Mouse (Mus musculus) urinary bladder, postnatal 10 days (tissue): ENCODE measurements around the gene Dcp1b.
"Not testable (repeated sequence)": the region's sequence is repeated elsewhere in the genome, so short reads cannot be mapped to it uniquely, and the experiment has no call there.

Source experiments
- DNase-seq: peaks from one replicate; pipeline ENCODE4 v3.0.0; 2022; ENCODE audit warnings: low spot score

Dcp1b gene

GRCm38 (mm10) chr6:119196382-119197305, 21.6 kb downstream of the Dcp1b start, which contains the start of gene Cacna1c:
TSS of gene Cacna1c (minus strand) at chr6:119196418.
- DNase-seq, result no peak

DNA sequence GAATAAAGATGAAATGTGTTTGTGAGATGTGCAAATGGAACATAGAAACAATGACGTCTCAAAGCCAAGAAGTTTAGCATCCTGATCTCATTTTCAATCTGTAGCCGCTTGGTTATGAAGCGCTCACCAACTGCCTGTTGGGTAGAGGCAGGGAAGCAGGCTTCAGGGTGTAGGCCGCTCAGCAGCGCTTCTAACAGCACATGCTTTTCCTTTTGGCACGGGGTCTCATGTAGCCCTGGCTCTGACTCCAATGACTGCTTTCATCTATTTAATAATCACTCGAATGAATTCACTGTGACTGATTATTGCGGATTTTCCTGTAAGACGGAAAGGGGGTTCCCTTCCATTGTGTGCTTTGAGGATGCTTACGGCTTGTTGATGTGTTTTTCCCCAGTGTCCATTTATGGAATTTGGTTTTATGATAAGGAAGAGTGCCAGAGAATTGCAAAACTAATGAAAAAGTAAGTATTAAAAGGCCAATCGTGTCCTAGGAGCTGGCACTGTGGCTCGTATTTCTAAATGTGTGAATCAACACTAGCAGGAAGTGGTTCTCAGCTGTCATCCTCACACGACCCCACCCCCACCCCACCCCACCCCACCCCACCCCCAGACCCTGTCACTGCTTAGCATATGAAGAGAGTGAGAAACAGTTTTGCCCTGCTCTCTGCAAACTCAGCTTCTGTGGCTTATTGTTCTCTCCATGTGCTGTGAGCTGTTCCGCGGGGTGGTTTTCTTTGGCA, 23.7 kb downstream of the Dcp1b start:
- no peak for DNase-seq

GRCm38 (mm10) chr6:119199274-119199879, 24.3 kb downstream of the Dcp1b start:
- no peak for DNase-seq

GRCm38 (mm10) chr6:119200362-119200761, 25.3 kb downstream of the Dcp1b start:
- no peak for DNase-seq

DNA sequence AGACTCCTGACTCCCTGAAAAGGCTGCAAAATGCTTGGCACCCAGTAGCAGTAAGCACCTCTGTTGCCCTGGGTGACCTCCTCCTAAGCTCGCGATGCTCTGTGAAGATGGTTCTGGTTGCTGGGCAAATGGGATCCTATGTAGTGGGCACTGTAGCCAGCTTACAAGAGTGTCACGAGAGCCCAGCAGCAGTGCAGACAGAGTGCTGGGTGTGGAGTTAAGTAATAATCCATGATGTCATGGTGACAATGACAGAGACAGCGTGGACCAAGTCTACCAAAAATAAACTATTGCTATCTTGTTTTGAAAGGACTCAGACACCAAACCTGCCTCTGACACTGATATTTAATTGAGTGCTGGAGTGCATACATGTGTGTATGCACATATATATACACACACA, 26.5 kb downstream of the Dcp1b start:
- no peak for DNase-seq

DNA sequence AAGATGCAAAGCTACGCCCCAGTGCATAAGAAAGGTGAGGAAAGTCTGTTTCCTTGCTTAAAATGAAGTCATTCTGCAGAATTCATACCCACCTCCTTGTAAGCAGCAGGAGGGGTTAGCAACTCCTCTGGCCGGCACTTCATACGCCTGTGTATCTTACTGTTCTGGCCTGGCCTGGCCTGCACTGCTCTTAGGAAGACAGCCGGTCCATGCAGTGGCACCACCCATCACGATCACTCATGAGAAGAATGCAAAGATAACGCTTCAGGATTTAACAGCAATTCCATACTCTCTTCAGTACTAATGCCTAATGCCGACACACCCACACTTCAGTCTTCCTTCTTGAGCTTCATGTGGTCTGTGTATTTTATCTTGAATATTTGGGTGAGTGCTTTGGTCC, 29.2 kb downstream of the Dcp1b start:
- no peak for DNase-seq

DNA sequence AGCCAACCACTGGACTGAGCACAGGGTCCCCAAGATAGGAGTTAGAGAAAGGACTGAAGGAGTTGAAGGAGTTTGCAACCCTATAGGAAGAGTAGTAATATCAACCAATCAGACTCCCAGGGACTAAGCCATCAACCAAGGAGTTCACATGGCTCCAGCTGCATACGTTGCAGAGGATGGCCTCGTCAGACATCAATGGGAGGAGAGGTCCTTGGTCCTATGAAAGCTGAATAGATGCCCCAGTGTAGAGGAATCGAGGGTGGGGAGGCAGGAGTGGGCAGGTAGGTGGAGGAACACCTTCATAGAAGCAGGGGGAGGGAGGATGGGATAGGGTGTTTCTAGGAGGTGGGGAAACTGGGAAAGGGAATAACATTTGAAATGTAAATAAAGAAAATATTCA, 29.9 kb downstream of the Dcp1b start:
- no peak for DNase-seq

GRCm38 (mm10) chr6:119206006-119206405, 31.0 kb downstream of the Dcp1b start:
- DNase-seq, result not testable (repeated sequence)

DNA sequence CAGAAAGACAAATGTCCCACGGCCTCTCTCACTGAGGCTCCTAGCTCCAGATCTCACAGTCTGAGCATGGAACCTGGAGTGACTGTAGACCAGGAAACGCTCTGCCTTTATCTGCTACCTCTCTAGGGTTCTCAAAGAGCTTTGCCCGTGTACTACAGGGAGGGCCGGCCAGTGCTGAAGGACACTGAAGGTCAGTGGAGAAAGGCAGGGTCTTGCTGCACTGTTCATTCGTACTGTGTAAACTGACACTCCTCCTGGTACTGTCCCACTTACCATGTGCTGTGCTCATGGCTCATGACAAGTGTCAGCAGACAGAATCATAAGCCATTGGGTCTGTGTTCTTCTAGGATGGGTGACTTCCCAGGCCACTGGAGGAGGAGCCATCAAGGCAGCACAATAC, 38.3 kb downstream of the Dcp1b start:
- no peak for DNase-seq

DNA sequence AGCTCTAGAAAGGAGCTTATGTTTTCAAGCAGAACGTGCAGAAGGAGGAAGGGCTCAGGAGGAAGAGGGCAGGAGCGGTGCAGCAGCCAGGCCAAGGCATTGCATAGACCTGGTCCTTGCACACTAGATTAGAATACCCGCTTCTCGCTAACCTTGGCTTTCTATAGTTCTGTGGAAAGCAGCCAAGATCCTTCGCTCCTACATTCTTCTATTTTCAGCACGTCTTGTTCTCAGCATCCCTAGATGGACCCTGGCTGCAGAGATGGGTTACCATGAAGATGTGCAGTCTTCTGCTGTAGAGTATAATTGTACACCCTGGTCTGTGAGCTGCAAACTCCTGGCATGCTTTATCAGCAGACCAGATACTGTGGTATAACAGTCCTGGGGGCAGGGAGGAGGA, 39.1 kb downstream of the Dcp1b start:
- DNase-seq, result no peak

DNA sequence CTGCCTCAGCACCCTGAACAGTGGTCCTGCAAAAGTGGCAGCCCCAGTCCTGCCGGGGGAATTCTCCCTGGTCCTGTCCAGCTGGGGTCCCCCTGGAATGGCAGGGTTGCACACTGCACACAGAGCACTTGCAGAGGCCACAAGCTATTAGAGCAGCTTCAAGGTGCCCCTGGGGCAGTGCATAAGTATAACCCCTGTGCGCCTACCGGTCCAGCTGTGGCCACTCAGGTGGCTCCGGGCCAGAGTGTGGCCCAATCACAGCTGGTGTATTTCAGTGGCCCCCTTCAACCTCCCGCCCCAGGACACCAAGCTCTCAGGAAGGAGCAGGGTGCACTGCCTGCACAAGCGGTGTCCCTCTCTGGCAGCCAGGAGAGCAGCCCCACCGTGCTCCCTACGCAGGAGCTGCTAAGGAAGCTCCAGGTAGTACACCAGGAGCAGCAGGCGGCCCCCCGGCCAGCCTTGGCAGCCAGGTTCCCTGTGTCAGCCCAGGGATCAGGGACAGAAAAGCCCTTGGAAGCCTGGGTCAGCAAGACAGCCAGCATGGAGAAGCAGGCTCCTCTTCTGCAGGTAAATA, 40.1 kb downstream of the Dcp1b start:
- DNase-seq, result no peak

DNA sequence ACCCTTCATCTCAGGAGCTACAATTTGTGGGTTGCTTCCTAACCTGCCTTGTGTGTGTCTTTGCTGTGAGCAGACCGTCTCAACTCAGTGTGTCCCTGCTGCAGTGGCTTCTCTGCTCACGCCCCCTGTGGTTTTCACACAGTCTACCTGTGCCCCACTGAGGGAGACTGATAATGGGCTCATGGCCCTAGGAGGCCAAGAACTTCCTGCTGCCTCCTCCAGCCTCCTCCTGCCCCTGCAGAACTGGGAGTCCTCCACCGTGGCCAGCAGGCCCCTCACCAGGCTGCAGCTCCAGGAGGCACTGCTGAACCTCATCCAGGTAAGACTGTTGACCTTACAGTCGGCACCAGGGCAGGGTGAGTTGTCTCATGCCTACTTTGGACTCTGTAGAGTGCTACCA, 42.6 kb downstream of the Dcp1b start:
- no peak for DNase-seq

DNA sequence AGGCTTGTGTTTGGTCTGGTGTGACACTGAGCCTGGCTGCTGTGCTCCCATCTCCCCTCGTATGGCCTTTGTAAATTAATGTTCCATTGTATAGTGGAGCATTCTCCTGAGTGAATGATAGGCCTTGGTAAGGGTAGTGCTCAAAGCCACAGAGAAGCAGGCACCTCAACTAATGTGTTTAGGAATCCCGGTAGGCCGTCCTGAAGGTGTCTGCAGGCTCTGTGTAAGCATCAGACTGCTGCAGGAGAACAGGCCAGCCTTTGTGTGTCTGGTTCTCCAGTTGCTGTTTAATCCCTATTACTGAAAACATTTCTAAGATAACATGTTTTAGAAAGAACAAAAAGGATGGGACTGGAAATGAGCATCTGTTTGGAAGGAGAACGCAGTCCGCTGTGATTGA, 43.5 kb downstream of the Dcp1b start:
- DNase-seq, result no peak

DNA sequence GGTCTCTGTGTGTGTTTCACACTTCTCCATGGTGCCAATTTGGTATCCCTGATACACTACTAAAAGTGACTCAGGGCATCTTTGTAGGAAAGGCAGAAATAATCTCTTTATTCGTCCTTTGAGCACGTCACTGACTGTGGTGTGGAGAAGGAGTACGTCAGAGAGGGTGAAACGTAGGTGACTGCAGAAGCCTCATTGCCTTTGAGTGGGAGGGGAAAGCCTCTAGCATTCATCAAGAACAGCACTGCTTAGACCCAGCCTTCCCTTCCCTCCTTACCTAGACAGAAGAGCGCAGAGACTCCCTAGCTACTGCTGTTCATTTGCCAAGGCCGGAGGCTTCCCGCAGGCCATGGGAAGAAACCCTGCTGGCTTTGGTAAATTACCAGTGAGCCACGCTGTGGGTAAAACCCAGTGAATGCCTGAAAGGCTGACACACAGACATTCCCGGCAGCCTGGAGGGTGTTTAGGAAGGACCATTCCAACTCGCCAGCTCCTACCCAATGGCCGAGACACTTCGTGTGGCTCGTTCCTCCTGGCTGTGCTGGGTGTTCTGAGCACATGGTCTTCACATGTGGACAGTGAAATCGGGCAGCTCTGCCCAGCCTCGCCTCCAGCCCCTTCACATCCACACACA, 44.3 kb downstream of the Dcp1b start:
- no peak for DNase-seq

- DNase-seq, result no peak
These were observed 45.2 kb downstream of the Dcp1b start for GRCm38 (mm10) chr6:119220297-119220696.

GRCm38 (mm10) chr6:119224451-119225195, 49.6 kb downstream of the Dcp1b start:
- DNase-seq, result no peak

GRCm38 (mm10) chr6:119225226-119225625, 50.2 kb downstream of the Dcp1b start:
- no peak for DNase-seq

DNA sequence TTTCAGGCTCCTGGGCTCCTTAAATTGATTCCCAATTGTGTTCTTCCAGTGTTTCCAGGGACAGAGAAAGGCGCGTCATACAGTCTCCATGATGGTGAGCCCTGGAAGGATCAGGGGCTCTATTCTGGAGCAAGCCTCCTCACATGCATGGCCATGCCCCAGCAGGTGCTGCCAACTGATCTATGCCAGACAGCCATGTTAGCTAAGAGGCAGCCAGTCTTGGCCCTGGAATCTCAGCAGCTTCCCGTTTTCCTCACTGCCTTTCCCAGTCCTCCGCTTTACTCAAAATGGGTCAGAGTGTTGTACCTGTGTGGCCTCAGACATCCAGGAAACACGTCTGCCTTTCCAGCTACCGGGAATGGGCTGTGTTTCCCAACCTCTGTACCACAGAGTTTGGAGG, 50.7 kb downstream of the Dcp1b start:
- DNase-seq, result no peak

DNA sequence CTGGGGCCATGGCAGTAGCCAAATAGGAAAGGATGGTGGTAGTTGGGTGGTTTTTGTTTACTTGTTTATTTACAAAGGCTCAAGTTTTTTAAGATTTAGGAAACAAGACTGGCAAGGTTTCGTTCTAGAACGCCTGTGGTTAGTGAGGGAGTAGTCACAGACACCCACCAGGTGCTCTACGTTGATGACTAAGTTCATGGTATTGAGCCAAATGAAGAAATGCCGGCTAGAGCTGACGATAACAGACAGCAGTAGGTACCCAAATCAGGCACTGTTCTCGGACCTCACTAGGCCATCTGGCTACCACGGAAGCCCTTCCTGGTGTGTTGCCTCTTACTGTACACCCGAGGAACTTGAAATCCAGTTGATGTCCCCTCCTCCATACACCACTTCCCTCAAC, 51.9 kb downstream of the Dcp1b start:
- no peak for DNase-seq

GRCm38 (mm10) chr6:119228861-119229603, 54.0 kb downstream of the Dcp1b start:
- no peak for DNase-seq

DNA sequence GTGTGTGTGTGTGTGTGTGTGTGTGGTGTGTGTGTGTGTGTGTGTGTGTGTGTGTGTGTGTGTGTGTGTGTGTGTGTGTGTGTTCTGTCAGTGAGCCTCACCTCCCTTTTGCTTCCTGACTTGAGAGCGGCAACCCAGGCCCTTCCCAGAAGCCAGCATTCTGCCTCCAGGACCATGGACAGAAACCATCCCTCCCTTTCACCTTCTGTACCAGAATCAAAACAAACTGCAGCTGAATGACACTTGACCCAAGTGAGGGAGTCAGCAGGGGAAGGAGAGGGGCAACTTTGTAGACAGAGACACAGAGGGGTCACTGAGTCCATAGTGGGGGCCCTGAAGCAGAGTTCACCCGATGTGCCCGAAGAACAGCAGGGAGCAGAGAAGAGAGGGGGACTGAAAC, 58.0 kb downstream of the Dcp1b start:
- DNase-seq, result no peak
